Mouse (Mus musculus): ENCODE data around the gene Adamtsl2. TPM values are rescaled to one million over a fixed set of nuclear protein-coding genes. Genes with fewer than 3 reads are reported as not detected.

The Adamtsl2 gene
- polyA plus RNA-seq, 1 experiment from 2014 or later = 11.2 TPM

- 81% methylated on average over 2 of the region's 2 CpGs for WGBS
- Histone ChIP-seq H3K27ac (replicated peaks) (peak overlapping the region; percentile 76), H3K9ac (no peak overlapping the region), H3K9me3 (no peaks in the 10 kb centered on the region), H3K4me1 (peaks cover 52% of the 10 kb centered on the region), H3K4me3 (no peak overlapping the region), H3K27me3 (replicated peaks) (no peaks in the 10 kb centered on the region; the same call in 1 of the 2 replicates), H3K36me3 (no peaks in the 10 kb centered on the region), H3K4me2 (no peak overlapping the region)
- no peak for ATAC-seq (ENCODE audit: extremely low read depth, insufficient number of reproducible peaks, low FRiP score, low TSS enrichment)
Observed at GRCm38 (mm10) chr2:27119766-27120165, 40.6 kb downstream of the Adamtsl2 start.

- WGBS = 29% methylated on average over 8 of the region's 8 CpGs
- H3K27ac ChIP-seq (replicated peaks) = peak overlapping the region; percentile 76
Observed at GRCm38 (mm10) chr2:27120241-27120641, 41.1 kb downstream of the Adamtsl2 start.

GRCm38 (mm10) chr2:27121626-27122355 is 42.6 kb downstream of the Adamtsl2 start:
- no peak overlapping the region for H3K4me3 ChIP-seq
- peaks cover 5% of the 10 kb centered on the region; the same call in 1 of the 2 replicates for H3K27me3 ChIP-seq (replicated peaks)
- 36% methylated on average over 9 of the region's 9 CpGs for WGBS
- no peak for ATAC-seq (ENCODE audit: extremely low read depth, insufficient number of reproducible peaks, low FRiP score, low TSS enrichment)
- H3K27ac ChIP-seq (replicated peaks) = no peak overlapping the region
- no peak overlapping the region for H3K4me2 ChIP-seq
- H3K9me3 ChIP-seq = no peaks in the 10 kb centered on the region
- H3K4me1 ChIP-seq = peaks cover 56% of the 10 kb centered on the region
- H3K9ac ChIP-seq = no peak overlapping the region
- no peaks in the 10 kb centered on the region for H3K36me3 ChIP-seq

More at GRCm38 (mm10) chr2:27120241-27120641, 41.1 kb downstream of the Adamtsl2 start:
- Histone ChIP-seq H3K4me2 (no peak overlapping the region), H3K4me3 (no peak overlapping the region), H3K36me3 (no peaks in the 10 kb centered on the region), H3K9me3 (no peaks in the 10 kb centered on the region), H3K9ac (no peak overlapping the region), H3K27me3 (replicated peaks) (no peaks in the 10 kb centered on the region; the same call in 1 of the 2 replicates), H3K4me1 (peaks cover 52% of the 10 kb centered on the region)
- peak; percentile 16; the same call in 1 of the 2 replicates for ATAC-seq (ENCODE audit: extremely low read depth, insufficient number of reproducible peaks, low FRiP score, low TSS enrichment)

- Histone ChIP-seq H3K4me1 (peaks cover 56% of the 10 kb centered on the region), H3K4me3 (no peak overlapping the region), H3K4me2 (no peak overlapping the region), H3K27ac (replicated peaks) (no peak overlapping the region), H3K36me3 (no peaks in the 10 kb centered on the region), H3K9ac (no peak overlapping the region), H3K9me3 (no peaks in the 10 kb centered on the region), H3K27me3 (replicated peaks) (peaks cover 13% of the 10 kb centered on the region)
- 66% methylated on average over 9 of the region's 9 CpGs for WGBS
- ATAC-seq (ENCODE audit: extremely low read depth, insufficient number of reproducible peaks, low FRiP score, low TSS enrichment) = no peak
Observed at GRCm38 (mm10) chr2:27122578-27122977, 43.4 kb downstream of the Adamtsl2 start.

GRCm38 (mm10) chr2:27123121-27123520 is 43.9 kb downstream of the Adamtsl2 start:
- no peak overlapping the region for H3K4me2 ChIP-seq
- no peaks in the 10 kb centered on the region for H3K9me3 ChIP-seq
- no peak overlapping the region for H3K4me3 ChIP-seq
- H3K9ac ChIP-seq = no peak overlapping the region
- H3K27ac ChIP-seq (replicated peaks) = no peak overlapping the region
- no peaks in the 10 kb centered on the region for H3K36me3 ChIP-seq
- WGBS = 80% methylated on average over 4 of the region's 4 CpGs
- peaks cover 18% of the 10 kb centered on the region for H3K27me3 ChIP-seq (replicated peaks)
- peaks cover 52% of the 10 kb centered on the region for H3K4me1 ChIP-seq
- no peak for ATAC-seq (ENCODE audit: extremely low read depth, insufficient number of reproducible peaks, low FRiP score, low TSS enrichment)

GRCm38 (mm10) chr2:27125979-27126378 is 46.8 kb downstream of the Adamtsl2 start:
- Histone ChIP-seq H3K36me3 (no peaks in the 10 kb centered on the region), H3K4me2 (no peak overlapping the region)
- WGBS = 25% methylated on average over 10 of the region's 10 CpGs

GRCm38 (mm10) chr2:27126496-27126895 is 47.3 kb downstream of the Adamtsl2 start:
- Histone ChIP-seq H3K36me3 (no peaks in the 10 kb centered on the region), H3K4me3 (no peak overlapping the region), H3K4me2 (no peak overlapping the region), H3K9ac (no peak overlapping the region), H3K9me3 (no peaks in the 10 kb centered on the region), H3K27me3 (replicated peaks) (peaks cover 28% of the 10 kb centered on the region), H3K27ac (replicated peaks) (no peak overlapping the region), H3K4me1 (peaks cover 18% of the 10 kb centered on the region)
- whole genome bisulfite sequencing = 50% methylated on average over 4 of the region's 4 CpGs
- no peak for ATAC-seq (ENCODE audit: extremely low read depth, insufficient number of reproducible peaks, low FRiP score, low TSS enrichment)

More at GRCm38 (mm10) chr2:27125979-27126378, 46.8 kb downstream of the Adamtsl2 start:
- H3K4me1 ChIP-seq = peaks cover 24% of the 10 kb centered on the region
- H3K27me3 ChIP-seq (replicated peaks) = peaks cover 24% of the 10 kb centered on the region
- H3K4me3 ChIP-seq = no peak overlapping the region
- H3K9ac ChIP-seq = no peak overlapping the region
- no peak for ATAC-seq (ENCODE audit: extremely low read depth, insufficient number of reproducible peaks, low FRiP score, low TSS enrichment)
- no peaks in the 10 kb centered on the region for H3K9me3 ChIP-seq
- H3K27ac ChIP-seq (replicated peaks) = no peak overlapping the region

- Histone ChIP-seq H3K4me3 (no peak overlapping the region), H3K36me3 (no peaks in the 10 kb centered on the region), H3K27me3 (replicated peaks) (peaks cover 45% of the 10 kb centered on the region), H3K27ac (replicated peaks) (no peak overlapping the region), H3K4me1 (peaks cover 4% of the 10 kb centered on the region; the same call in 1 of the 2 replicates), H3K4me2 (no peak overlapping the region), H3K9me3 (no peaks in the 10 kb centered on the region), H3K9ac (no peak overlapping the region)
- ATAC-seq (ENCODE audit: extremely low read depth, insufficient number of reproducible peaks, low FRiP score, low TSS enrichment) = no peak
- WGBS = 66% methylated on average over 3 of the region's 3 CpGs
Observed at GRCm38 (mm10) chr2:27128990-27129389, 49.8 kb downstream of the Adamtsl2 start.

- no peaks in the 10 kb centered on the region for H3K4me1 ChIP-seq
- peaks cover 82% of the 10 kb centered on the region for H3K27me3 ChIP-seq (replicated peaks)
- no peak overlapping the region for H3K9ac ChIP-seq
- H3K9me3 ChIP-seq = no peaks in the 10 kb centered on the region
- H3K4me2 ChIP-seq = no peak overlapping the region
- no peaks in the 10 kb centered on the region for H3K36me3 ChIP-seq
- no peak for ATAC-seq (ENCODE audit: extremely low read depth, insufficient number of reproducible peaks, low FRiP score, low TSS enrichment)
- H3K27ac ChIP-seq (replicated peaks) = no peak overlapping the region
- no peak overlapping the region for H3K4me3 ChIP-seq
- WGBS = 71% methylated on average over 5 of the region's 5 CpGs
Observed at GRCm38 (mm10) chr2:27135935-27136334, 56.8 kb downstream of the Adamtsl2 start.

GRCm38 (mm10) chr2:27136336-27136735 is 57.2 kb downstream of the Adamtsl2 start:
- no peak for ATAC-seq (ENCODE audit: extremely low read depth, insufficient number of reproducible peaks, low FRiP score, low TSS enrichment)
- Histone ChIP-seq H3K9me3 (no peaks in the 10 kb centered on the region), H3K9ac (no peak overlapping the region), H3K4me2 (no peak overlapping the region), H3K4me1 (no peaks in the 10 kb centered on the region), H3K36me3 (no peaks in the 10 kb centered on the region), H3K4me3 (no peak overlapping the region), H3K27ac (replicated peaks) (no peak overlapping the region), H3K27me3 (replicated peaks) (peaks cover 82% of the 10 kb centered on the region)
- 63% methylated on average over 3 of the region's 3 CpGs for WGBS

GRCm38 (mm10) chr2:27136789-27137188 is 57.6 kb downstream of the Adamtsl2 start:
- H3K9ac ChIP-seq = no peak overlapping the region
- H3K4me2 ChIP-seq = no peak overlapping the region
- H3K4me1 ChIP-seq = peaks cover 2% of the 10 kb centered on the region
- H3K36me3 ChIP-seq = no peaks in the 10 kb centered on the region
- H3K27me3 ChIP-seq (replicated peaks) = peaks cover 87% of the 10 kb centered on the region
- 70% methylated on average over 1 of the region's 1 CpGs for WGBS
- H3K4me3 ChIP-seq = no peak overlapping the region
- H3K9me3 ChIP-seq = no peaks in the 10 kb centered on the region
- no peak for ATAC-seq (ENCODE audit: extremely low read depth, insufficient number of reproducible peaks, low FRiP score, low TSS enrichment)
- no peak overlapping the region for H3K27ac ChIP-seq (replicated peaks)

- peaks cover 90% of the 10 kb centered on the region for H3K27me3 ChIP-seq (replicated peaks)
- no peak overlapping the region for H3K9ac ChIP-seq
- no peak overlapping the region for H3K4me2 ChIP-seq
- no peak overlapping the region for H3K27ac ChIP-seq (replicated peaks)
- no peak overlapping the region for H3K4me3 ChIP-seq
- H3K9me3 ChIP-seq = no peaks in the 10 kb centered on the region
- no peaks in the 10 kb centered on the region for H3K36me3 ChIP-seq
- WGBS = 48% methylated on average over 4 of the region's 4 CpGs
- H3K4me1 ChIP-seq = peaks cover 9% of the 10 kb centered on the region
- no peak for ATAC-seq (ENCODE audit: extremely low read depth, insufficient number of reproducible peaks, low FRiP score, low TSS enrichment)
Observed at GRCm38 (mm10) chr2:27138356-27138755, 59.2 kb downstream of the Adamtsl2 start.

Measured in heart, embryonic 13.5 days (tissue).